Mouse (Mus musculus): ENCODE results near the gene Ndufb5.

DNA sequence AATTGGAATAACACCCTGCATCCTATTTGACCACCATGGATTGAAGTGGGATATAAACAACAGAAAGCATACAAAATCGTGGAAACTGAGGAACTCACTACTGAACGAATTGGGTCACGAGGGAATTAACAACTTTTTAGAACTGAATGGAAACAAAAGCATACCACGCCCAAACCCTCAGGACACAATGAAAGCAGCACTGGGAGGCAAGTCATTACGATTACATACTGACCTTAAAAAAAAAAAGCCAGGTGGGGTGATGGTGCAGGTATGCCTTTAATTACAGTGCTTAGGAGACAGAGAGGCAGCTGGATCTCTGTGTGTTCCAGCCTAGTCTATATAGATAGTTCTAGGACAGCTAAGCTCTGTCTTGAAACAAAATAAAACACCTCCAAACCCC lies 22.4 kb downstream of the Ndufb5 start:
- no peak for TF ChIP-seq CTCF (IDR thresholded peaks at IDR 0.05; ENCODE audit: extremely low read depth, insufficient read depth, low read length)
- TF ChIP-seq POLR2A (IDR thresholded peaks at IDR 0.05; ENCODE audit: extremely low read depth, insufficient read depth, low read length), result no peak
